Mouse (Mus musculus) CD8-positive naive resting alpha-beta T cell, adult 2 months (primary cell): ENCODE measurements around the gene Tiam1.

Experiments used
- DNase-seq, 2 experiments: peaks; one replicate each; pipeline ENCODE4 v3.0.0; 2022; ENCODE audit warnings: low read depth in 2 of 2, low spot score in 2 of 2

Gene Tiam1

DNA sequence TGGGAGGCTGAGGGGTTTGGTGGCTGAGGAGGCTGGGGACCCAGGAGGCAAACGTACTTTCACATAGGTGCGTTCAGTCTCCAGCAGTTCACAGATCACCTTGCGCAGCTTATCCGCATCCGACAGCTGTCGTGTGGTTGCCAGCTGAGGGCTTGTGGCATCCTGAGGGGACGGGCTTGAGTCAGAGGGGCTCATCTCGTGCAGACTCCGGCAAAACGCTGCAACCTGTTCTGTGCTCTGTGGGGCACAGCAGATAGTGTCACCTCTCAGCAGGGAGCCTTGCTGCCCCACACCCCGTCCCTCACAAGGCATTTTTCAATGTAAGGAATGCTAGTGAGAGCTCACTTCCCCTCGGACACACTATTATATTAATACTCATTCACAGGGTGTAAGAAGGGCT, 330.7 kb downstream of the Tiam1 start:
- DNase-seq, result no peak

- DNase-seq, result no peak
These were observed 333.2 kb downstream of the Tiam1 start for GRCm38 (mm10) chr16:89810398-89810797.

DNA sequence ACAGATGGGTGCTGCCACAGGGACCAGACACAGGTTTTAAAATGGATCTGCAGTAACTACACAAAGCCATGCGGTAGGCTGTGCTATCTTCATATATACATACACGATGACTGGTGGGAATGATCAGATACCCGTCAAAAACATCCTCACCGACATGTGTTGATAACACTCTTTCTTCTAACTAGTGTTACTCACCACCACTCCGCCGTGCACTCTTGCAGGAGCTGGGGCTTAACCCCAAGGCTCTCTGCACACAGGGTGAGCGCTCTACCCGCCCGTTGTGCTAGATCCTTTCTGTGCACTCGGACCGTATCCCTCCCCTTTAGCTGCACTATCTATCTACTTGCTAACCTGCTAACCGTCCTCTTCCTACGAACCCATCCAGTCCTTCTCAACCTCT, 335.4 kb downstream of the Tiam1 start:
- DNase-seq, result no peak

DNA sequence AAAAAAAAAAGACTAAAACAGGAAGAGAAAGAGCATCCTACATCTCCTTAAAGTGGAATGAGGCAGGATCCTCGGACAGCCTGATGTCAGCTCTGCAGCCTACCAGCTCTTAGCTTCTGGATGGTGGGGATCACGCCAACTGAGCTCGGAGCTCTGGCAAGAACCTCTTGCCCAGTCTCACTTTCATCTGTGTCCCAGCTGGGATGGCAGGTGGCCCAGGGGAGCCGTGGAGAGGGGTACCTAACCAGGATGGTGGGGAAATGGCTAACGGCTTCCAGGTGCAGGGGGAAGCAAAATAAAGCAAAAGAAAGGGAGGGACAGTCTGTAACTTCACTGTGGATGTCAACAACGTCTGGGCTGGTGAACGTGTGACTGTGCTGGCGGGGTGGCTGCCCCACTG, 337.6 kb downstream of the Tiam1 start:
- DNase-seq, result no peak

GRCm38 (mm10) chr16:89805210-89805609, 338.4 kb downstream of the Tiam1 start:
- DNase-seq, result no peak

DNA sequence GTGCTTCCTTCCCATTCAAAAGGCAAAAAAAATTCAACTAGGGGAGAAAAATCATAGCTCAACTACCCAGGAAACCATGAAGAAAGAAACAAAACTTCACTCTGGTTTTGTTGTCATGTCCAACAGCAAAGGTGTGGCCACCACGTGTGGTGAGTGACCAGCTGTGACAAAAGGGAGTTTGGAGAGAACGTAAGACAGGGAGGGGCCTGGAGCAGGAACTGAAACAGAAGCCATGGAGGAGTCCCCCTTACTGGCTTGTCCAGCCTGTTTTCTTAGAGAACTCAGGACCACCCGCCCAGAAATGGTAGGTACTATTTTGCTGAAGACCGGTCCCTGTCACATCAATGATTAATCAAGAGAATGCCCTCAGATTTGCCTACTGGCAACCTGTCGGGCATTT, 342.1 kb downstream of the Tiam1 start:
- DNase-seq, result no peak

DNA sequence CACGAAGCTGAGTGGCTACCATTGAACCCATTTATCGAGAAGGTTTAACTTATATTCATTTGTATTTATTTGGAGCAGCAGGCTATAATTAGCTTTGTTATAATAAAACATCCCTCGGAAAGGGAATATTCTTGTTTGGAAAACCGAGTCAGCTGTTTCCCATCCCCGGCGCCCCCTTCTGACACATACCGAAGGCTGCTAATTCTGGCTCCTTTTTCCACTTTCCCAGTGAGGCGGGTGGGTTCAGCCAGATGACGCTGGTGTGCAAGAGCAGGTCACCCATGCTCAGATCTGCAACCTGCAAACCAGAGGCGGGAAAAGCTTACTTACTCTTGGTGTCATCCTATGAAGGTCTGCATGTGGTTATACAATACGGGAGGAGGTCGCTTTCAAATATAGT, 343.8 kb downstream of the Tiam1 start:
- DNase-seq, result no peak

DNA sequence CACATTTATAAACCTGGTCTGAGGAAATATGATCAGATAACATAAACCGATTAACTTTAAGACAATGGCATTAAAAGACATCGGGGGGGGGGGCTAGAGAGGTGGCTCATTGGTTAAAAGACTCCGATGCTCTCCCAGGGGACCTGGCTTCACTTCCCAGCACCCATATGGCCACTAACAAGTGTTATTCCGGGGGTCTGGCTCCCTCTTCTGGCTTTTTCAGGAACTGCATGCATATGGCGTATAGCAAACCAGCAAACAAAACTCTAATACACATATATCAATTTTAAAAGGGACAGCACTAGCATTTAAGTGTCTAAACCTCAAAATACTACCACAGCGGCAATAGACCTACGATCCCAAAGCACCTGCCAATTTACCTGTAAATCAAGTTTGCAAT, 347.0 kb downstream of the Tiam1 start:
- DNase-seq, result no peak

- no peak for DNase-seq
These were observed 353.7 kb downstream of the Tiam1 start for GRCm38 (mm10) chr16:89789792-89790434.

- no peak for DNase-seq
These were observed 357.8 kb downstream of the Tiam1 start for GRCm38 (mm10) chr16:89785795-89786194.

DNA sequence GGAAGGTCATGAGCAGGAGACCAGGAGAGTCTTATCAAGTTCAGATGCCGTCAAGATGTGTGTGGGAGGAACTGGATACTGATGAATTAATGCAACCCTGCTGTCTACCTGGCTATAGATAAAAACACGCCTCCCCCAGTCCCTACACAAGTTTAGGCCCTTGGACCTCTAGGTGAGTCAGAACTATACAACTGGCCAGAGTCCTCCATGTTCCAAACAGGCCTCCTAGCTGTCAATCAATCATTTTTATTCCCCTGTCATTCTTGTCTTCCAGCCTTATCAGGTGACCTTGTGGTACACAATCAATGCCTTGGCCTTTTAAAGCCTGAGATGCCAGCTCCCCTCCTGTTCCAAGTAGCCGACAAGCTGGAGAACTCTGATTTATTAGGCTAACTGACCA, 363.9 kb downstream of the Tiam1 start:
- no peak for DNase-seq

- DNase-seq, result no peak
These were observed 366.1 kb downstream of the Tiam1 start for GRCm38 (mm10) chr16:89777450-89777849.

DNA sequence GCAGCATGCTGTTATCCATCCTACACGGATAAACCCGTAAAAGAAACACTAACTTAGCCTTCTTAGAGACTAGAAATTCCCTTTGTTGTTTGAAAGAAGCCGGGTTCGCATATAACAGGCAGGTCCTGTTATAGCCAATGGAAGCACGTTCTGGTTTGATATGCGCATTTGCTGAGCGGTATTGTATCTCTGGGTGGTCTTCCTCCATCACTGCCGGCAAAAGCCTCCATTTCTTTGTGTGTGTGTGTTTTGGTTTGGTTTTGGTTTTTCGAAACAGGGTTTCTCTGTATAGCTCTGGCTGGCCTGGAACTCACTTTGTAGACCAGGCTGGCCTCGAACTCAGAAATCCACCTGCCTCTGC, 369.0 kb downstream of the Tiam1 start:
- DNase-seq, result no peak

- DNase-seq, result peak; percentile 45 to 69
These were observed 369.7 kb downstream of the Tiam1 start for GRCm38 (mm10) chr16:89773657-89774552.

- DNase-seq, result no peak
These were observed 377.6 kb downstream of the Tiam1 start for GRCm38 (mm10) chr16:89765919-89766318.

- DNase-seq, result no peak
These were observed 378.1 kb downstream of the Tiam1 start for GRCm38 (mm10) chr16:89765470-89765869.

DNA sequence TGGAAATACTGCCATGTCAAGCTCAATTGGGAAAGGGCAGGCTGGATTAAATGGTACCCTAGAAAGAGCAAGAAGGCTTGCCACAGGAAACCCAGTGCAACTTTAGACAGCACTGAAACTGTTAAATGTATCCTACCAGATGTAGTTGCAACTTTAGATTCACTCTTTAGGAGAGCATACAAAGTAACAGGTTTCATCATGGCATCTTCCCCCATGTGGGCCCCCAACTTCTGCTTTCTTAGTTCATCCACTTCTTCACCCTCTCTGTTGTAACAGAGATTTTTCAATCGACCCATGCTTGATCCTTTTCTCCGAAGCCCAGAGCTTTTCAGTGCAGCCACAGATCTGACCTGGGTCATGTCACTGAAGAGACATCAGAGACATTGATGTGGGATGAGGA, 379.8 kb downstream of the Tiam1 start:
- DNase-seq, result no peak

DNA sequence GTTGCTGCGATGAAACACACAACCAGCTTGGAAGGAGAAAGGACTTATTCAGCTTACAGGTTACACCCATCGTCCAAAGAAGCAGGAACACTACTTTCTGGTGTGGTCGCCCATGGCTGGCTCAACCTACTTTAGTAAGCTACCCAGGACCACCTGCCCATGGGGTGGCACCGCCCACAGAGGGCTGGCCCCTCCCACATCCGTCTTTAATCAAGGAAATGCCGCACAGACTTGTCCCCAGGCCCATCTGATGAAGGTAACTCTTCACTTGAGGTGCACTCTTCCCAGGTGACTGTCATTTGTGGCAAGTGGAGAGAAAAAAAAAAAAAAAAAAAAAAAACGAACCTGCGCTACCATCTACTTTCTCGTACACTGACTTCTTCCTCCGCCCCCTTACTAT, 381.0 kb downstream of the Tiam1 start:
- no peak for DNase-seq

DNA sequence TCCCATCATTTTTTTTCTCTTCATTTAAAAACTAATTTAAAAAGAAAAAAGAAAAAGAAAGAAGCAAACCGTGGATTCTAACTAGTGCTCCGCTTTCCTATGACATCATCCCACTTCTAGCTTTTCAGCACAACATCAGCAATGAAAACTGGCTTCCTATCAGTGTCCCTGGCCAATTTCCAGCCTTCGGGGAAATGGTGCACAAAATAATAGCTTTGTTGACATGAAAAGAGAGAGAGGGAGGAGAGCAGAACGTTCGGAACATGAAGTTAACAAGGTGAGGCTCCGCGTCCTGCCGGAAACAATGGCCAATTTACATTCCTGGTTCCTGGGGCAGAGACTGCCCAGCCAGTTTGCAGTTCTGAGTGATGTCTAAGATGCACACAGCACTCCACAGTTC, 381.5 kb downstream of the Tiam1 start:
- no peak for DNase-seq

DNA sequence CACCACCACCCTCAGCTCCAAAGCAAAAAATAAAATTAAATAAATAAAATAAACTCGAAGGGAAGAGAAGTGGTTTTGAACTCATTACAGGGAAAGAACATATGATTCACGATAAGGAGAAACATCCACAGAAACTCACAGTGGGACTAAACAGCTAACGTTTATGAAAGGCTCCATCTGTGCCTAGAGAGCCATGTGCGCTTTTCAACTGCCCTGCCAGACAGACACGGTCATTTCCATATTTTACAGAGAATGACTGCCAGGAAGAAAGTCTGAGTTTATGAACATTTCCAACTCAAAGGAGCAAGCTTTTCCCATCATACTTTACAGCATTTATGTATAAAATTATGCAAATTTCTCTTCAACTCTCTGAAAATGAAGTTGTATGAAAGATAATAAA, 386.2 kb downstream of the Tiam1 start:
- DNase-seq, result no peak

- DNase-seq, result no peak
These were observed 388.9 kb downstream of the Tiam1 start for GRCm38 (mm10) chr16:89754709-89755108.

DNA sequence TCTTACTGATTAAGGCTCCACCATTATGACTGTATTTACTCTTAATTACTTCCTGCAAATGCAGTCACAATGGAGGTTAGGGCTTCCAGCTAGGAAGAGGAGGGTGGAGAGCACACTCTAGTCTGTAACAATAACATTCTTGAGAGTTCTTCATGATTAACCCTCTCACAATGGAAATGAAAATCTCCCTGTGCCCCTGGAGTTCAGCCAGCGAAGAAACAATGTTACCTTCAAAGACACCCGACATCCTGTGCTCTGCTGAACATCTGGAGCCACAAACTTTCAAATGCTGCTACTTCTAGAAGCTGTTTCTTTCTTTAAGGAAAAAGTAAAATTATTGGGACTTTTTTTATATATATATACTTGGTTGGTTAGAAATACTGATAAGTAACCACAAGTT, 395.7 kb downstream of the Tiam1 start:
- no peak for DNase-seq

- no peak for DNase-seq
These were observed 404.0 kb downstream of the Tiam1 start for GRCm38 (mm10) chr16:89739559-89739958.
